Mouse (Mus musculus) lung, embryonic 15.5 days (tissue): ENCODE measurements at regions not wholly inside any gene's neighbourhood (a gene's known extent, or its start where the extent isn't known, plus 50 kb on each side); places are given as distances from the start of the nearest gene placed in this dataset.

ENCODE experiments used
- ATAC-seq: fragments of 200-750 bp; cut with Nextera tagmentation; 2 replicates; pipeline ENCODE4 v1.8.0; 2017; ENCODE audit warnings: moderate number of reproducible peaks, borderline replicate concordance; ENCODE audit not compliant: low FRiP score, low TSS enrichment; ENCODE audit errors: extremely low read depth
- H3K27ac ChIP-seq: fragments of 300-500 bp; sonication (generic); 2 replicates; pipeline ENCODE4 v1.5.1; 2015; ENCODE audit warnings: moderate library complexity, mild to moderate bottlenecking, inconsistent platforms
- H3K27me3 ChIP-seq: fragments of 300-500 bp; sonication (generic); 2 replicates; pipeline ENCODE4 v1.6.1; 2015; ENCODE audit warnings: inconsistent platforms
- H3K36me3 ChIP-seq: fragments of 300-500 bp; sonication (generic); 2 replicates; pipeline ENCODE4 v1.6.1; 2015; ENCODE audit warnings: inconsistent platforms
- H3K4me1 ChIP-seq: fragments of 300-500 bp; sonication (generic); 2 replicates; pipeline ENCODE4 v1.6.1; 2015; ENCODE audit warnings: inconsistent platforms
- H3K4me2 ChIP-seq: fragments of 300-500 bp; sonication (generic); 2 replicates; pipeline ENCODE4 v1.6.1; 2015; ENCODE audit warnings: inconsistent platforms, mild to moderate bottlenecking, moderate library complexity
- H3K4me3 ChIP-seq: fragments of 300-500 bp; sonication (generic); 2 replicates; pipeline ENCODE4 v1.5.1; 2015; ENCODE audit warnings: mild to moderate bottlenecking, inconsistent platforms
- H3K9ac ChIP-seq: fragments of 300-500 bp; sonication (generic); 2 replicates; pipeline ENCODE4 v1.6.1; 2015; ENCODE audit warnings: inconsistent platforms
- H3K9me3 ChIP-seq: fragments of 300-500 bp; sonication (generic); 2 replicates; pipeline ENCODE4 v1.6.1; 2016; ENCODE audit warnings: inconsistent platforms
- WGBS: fragments of 180-500 bp; shearing (Covaris S2); methylation state at CpG from one replicate; pipeline ENCODE4 v1.1.7; 2015; 5-methylcytosine and 5-hydroxymethylcytosine counted together

GRCm38 (mm10) chr1:33395733-33396132 lies 273.9 kb downstream of the Prim2 start:
- 75% methylated on average over 10 of the region's 10 CpGs for WGBS

GRCm38 (mm10) chr1:33394989-33395594 lies 274.5 kb downstream of the Prim2 start:
- WGBS, result 78% methylated on average over 5 of the region's 5 CpGs
- H3K27me3 ChIP-seq, result no peaks in the 10 kb centered on the region
- no peak overlapping the region for H3K4me2 ChIP-seq
- no peaks in the 10 kb centered on the region for H3K4me1 ChIP-seq
- no peaks in the 10 kb centered on the region for H3K36me3 ChIP-seq
- no peak for ATAC-seq
- H3K9me3 ChIP-seq, result no peaks in the 10 kb centered on the region
- no peak overlapping the region for H3K27ac ChIP-seq
- H3K4me3 ChIP-seq, result no peak overlapping the region
- H3K9ac ChIP-seq, result no peak overlapping the region

More at GRCm38 (mm10) chr1:33395733-33396132, 273.9 kb downstream of the Prim2 start:
- no peak overlapping the region for H3K9ac ChIP-seq
- no peaks in the 10 kb centered on the region for H3K36me3 ChIP-seq
- ATAC-seq, result no peak
- H3K4me3 ChIP-seq, result no peak overlapping the region
- no peaks in the 10 kb centered on the region for H3K27me3 ChIP-seq
- no peak overlapping the region for H3K4me2 ChIP-seq
- no peaks in the 10 kb centered on the region for H3K4me1 ChIP-seq
- no peaks in the 10 kb centered on the region for H3K9me3 ChIP-seq
- no peak overlapping the region for H3K27ac ChIP-seq

GRCm38 (mm10) chr1:33370796-33371195 lies 298.8 kb downstream of the Prim2 start:
- no peaks in the 10 kb centered on the region for H3K4me1 ChIP-seq
- ATAC-seq, result no peak
- H3K36me3 ChIP-seq, result no peaks in the 10 kb centered on the region
- H3K4me3 ChIP-seq, result no peak overlapping the region
- H3K9ac ChIP-seq, result no peak overlapping the region
- H3K9me3 ChIP-seq, result no peaks in the 10 kb centered on the region
- no peak overlapping the region for H3K4me2 ChIP-seq
- 36% methylated on average over 7 of the region's 7 CpGs for WGBS
- H3K27me3 ChIP-seq, result no peaks in the 10 kb centered on the region
- H3K27ac ChIP-seq, result no peak overlapping the region

- Histone ChIP-seq H3K9me3 (no peaks in the 10 kb centered on the region), H3K36me3 (no peaks in the 10 kb centered on the region), H3K4me1 (no peaks in the 10 kb centered on the region), H3K27ac (no peak overlapping the region), H3K4me3 (no peak overlapping the region), H3K4me2 (no peak overlapping the region), H3K9ac (no peak overlapping the region), H3K27me3 (no peaks in the 10 kb centered on the region)
- 36% methylated on average over 13 of the region's 13 CpGs for WGBS
- ATAC-seq, result no peak
Measured at GRCm38 (mm10) chr1:33362688-33363426, 306.7 kb downstream of the Prim2 start.

- Histone ChIP-seq H3K4me3 (no peak overlapping the region), H3K9me3 (no peaks in the 10 kb centered on the region), H3K36me3 (no peaks in the 10 kb centered on the region), H3K4me2 (no peak overlapping the region), H3K9ac (no peak overlapping the region), H3K27ac (no peak overlapping the region), H3K27me3 (no peaks in the 10 kb centered on the region), H3K4me1 (no peaks in the 10 kb centered on the region)
- ATAC-seq, result peak; percentile 49; the same call in 1 of the 2 replicates
- 52% methylated on average over 3 of the region's 3 CpGs for WGBS
Measured at GRCm38 (mm10) chr1:33334061-33334460, 335.5 kb downstream of the Prim2 start.
